Mouse (Mus musculus): ENCODE measurements at regions not wholly inside any gene's neighbourhood (a gene's known extent, or its start where the extent isn't known, plus 50 kb on each side); places are given as distances from the start of the nearest gene placed in this dataset.

- DNase-seq (ENCODE audit: low spot score in 2 of 2) = no peak
Measured at GRCm38 (mm10) chr5:119388841-119389240, 281.6 kb upstream of the Tbx3 start.

DNA sequence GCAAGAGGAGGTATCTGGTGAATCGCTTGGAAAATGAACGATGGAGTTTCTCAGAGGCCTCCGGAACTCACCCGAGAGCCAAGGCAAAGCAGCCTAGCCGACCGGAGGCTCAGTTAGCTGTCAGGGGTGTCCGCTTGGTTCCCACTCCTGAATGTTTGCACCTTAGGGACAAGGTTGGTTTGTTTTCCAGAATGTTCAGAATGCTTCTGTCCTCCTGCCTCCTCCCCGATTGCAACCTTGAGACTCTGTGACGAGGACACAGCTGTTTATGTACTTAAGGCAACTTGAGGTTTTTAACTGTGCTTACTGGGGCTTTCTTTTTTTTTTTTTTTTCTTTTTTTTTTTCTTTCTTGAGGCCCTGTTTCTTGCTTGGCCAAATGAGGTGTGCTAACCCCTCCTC is 281.1 kb upstream of the Tbx3 start:
- DNase-seq (ENCODE audit: low spot score in 2 of 2) = no peak

- DNase-seq (ENCODE audit: low spot score in 2 of 2) = peak; percentile 9 to 29
Measured at GRCm38 (mm10) chr5:119389857-119390256, 280.6 kb upstream of the Tbx3 start.

DNA sequence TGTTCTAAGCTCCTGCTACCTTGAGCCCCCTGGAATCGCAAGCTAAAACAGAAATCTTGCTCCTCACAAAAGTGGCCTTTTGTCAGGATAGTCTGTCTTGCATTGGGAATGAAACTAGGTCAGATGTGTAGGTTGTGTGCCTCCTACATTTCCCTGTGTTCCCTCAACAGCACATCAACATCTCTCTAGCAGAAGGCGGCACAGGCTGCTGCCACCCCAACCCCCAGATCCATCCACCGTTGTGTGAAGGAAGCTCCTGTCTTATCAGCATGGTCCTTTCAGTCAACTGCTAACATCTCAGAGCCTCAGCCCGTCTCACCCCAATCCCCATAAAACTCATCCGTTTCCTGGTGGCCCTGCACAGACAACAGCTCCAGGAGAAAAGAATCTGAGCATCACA is 272.0 kb upstream of the Tbx3 start:
- peak; percentile 13 to 26 for DNase-seq (ENCODE audit: low spot score in 2 of 2)

GRCm38 (mm10) chr5:119400223-119400935 is 270.1 kb upstream of the Tbx3 start:
- DNase-seq (ENCODE audit: low spot score in 2 of 2) = no peak

GRCm38 (mm10) chr5:119401915-119402314 is 268.6 kb upstream of the Tbx3 start:
- DNase-seq (ENCODE audit: low spot score in 2 of 2) = peak; percentile 22 to 60

GRCm38 (mm10) chr5:119402651-119403050 is 267.8 kb upstream of the Tbx3 start:
- DNase-seq (ENCODE audit: low spot score in 2 of 2) = no peak

GRCm38 (mm10) chr5:119410966-119411365 is 259.5 kb upstream of the Tbx3 start:
- no peak for DNase-seq (ENCODE audit: low spot score in 2 of 2)

GRCm38 (mm10) chr5:119415835-119416234 is 254.6 kb upstream of the Tbx3 start:
- DNase-seq (ENCODE audit: low spot score in 2 of 2) = no peak

DNA sequence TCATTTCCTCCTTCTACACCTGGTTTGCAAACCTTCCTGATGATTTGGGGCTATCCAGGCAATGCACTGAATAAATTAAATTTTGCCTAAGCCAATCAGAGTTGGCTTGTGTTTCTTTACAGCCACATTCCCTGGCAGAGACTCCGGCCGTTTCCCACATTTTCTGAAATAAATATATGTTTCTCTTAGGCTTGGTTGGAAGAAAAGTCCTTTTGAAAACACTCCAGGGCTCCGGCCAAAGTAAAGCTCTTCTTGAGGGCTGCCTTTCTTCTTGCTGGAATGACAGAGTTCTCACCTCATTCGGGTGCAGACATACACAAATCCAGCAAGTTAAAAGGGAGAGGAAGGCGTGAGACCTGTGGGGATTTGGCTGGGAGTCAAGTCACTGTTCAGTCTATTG is 252.0 kb upstream of the Tbx3 start:
- DNase-seq (ENCODE audit: low spot score in 2 of 2) = no peak

DNA sequence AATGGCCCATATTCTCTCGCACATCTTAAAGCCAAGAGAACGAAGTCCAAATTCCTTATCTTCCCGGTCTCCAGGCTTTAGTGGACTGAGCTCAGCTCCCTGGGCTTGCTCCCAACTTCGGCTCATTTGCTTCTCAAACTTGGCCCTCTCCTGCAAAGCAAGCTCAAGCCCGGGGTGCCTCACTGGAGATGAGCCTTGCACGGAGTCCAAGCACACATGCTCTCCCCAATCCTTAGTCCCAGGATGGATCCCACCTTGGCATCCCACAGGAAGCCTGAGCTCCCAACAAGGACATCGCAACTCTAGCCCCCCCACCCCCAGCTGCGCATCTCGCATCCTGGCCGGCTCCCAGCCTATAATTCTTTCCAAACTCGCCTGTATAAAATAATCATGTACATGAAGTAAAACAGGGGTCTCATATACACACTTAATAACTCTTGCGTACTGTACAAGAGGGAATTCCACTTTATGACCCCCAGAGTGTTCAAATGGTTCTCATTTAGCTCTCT is 242.9 kb upstream of the Tbx3 start:
- no peak for DNase-seq (ENCODE audit: low spot score in 2 of 2)

GRCm38 (mm10) chr5:119431271-119431756 is 239.2 kb upstream of the Tbx3 start:
- DNase-seq (ENCODE audit: low spot score in 2 of 2) = no peak

GRCm38 (mm10) chr5:119434572-119434971 is 235.9 kb upstream of the Tbx3 start:
- DNase-seq (ENCODE audit: low spot score in 2 of 2) = no peak

- DNase-seq (ENCODE audit: low spot score in 2 of 2) = no peak
Measured at GRCm38 (mm10) chr5:119448494-119448893, 222.0 kb upstream of the Tbx3 start.

GRCm38 (mm10) chr5:119449166-119449565 is 221.3 kb upstream of the Tbx3 start:
- DNase-seq (ENCODE audit: low spot score in 2 of 2) = no peak

GRCm38 (mm10) chr5:119459751-119460150 is 210.7 kb upstream of the Tbx3 start:
- no peak for DNase-seq (ENCODE audit: low spot score in 2 of 2)

- peak in 1 of 2 experiments; percentile 4 for DNase-seq (ENCODE audit: low spot score in 2 of 2)
Measured at GRCm38 (mm10) chr5:119462659-119463530, 207.6 kb upstream of the Tbx3 start.

GRCm38 (mm10) chr5:119464553-119464952 is 205.9 kb upstream of the Tbx3 start:
- no peak for DNase-seq (ENCODE audit: low spot score in 2 of 2)

DNA sequence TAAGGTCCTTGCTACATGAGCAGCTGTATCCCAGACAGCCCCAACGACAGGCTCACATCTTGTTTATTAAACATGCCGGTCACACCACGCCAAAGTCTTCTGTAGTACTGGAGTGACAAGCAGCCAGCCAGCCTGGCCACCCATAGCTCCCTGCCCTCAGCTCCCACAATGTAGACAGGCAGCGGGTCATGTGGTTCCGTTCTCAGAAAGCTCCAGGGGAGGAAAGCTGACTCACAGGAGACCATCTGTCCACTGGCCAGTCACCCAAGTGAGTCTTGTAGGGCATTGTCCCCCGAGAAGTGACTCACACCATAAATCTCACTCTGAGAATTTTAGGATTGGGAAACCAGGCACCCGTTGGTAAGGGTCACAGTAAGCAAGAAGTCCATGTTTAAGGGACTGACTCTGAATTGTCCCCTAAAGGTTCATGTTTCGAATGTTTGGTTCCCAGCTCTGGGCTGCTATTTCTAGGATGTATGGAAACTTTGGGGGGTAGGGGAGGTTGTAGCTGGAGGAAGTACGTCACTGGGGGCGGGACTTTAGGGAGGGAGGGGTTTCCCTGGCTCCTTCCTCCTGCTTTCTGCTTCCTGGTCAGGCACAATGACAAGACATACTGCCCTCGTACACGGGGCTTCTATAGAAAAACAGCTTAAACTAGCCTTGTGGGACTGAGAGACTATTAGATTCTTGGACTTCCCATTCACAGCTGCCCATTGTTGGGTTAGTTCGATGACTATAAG is 203.0 kb upstream of the Tbx3 start:
- no peak for DNase-seq (ENCODE audit: low spot score in 2 of 2)

- DNase-seq (ENCODE audit: low spot score in 2 of 2) = no peak
Measured at GRCm38 (mm10) chr5:119477926-119478325, 192.5 kb upstream of the Tbx3 start.

DNA sequence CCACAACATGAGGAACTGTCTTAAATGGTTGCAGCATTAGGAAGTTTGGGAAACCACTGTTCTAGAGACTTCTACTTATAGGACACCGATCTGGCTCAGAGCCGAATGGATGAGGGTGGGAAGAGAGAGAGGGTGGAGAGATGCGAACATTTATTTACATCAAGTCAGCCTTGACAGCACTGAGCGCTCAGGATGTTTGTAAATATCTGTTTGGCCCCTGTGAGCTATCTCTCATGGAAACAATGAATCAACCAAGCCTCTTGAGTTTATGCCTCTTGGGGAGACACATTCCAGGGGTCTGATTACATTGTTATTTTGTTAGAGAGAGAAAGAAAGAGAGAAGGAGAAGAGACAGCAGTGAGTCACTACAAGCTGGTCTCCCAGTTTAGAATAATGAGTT is 192.1 kb upstream of the Tbx3 start:
- no peak for DNase-seq (ENCODE audit: low spot score in 2 of 2)

Measured in layer of hippocampus, adult 8-10 months (tissue).